Mouse (Mus musculus) embryonic facial prominence, embryonic 15.5 days (tissue): ENCODE measurements around the gene Esyt2. TPM values are rescaled to one million over a fixed set of nuclear protein-coding genes. Genes with fewer than 3 reads are reported as not detected.

ENCODE experiments used
- ATAC-seq: fragments of 200-750 bp; cut with Nextera tagmentation; 2 replicates; pipeline ENCODE4 v1.8.0; 2017; ENCODE audit warnings: low read depth, moderate TSS enrichment; ENCODE audit not compliant: insufficient number of reproducible peaks, low FRiP score, low TSS enrichment
- H3K27ac ChIP-seq: fragments of 300-500 bp; sonication (generic); replicated peaks from 2 replicates; pipeline ENCODE4 v1.5.1; 2015; ENCODE audit warnings: mild to moderate bottlenecking, inconsistent platforms
- H3K27me3 ChIP-seq: fragments of 300-500 bp; sonication (generic); 2 replicates; pipeline ENCODE4 v1.6.1; 2015; ENCODE audit warnings: inconsistent platforms
- H3K36me3 ChIP-seq: fragments of 300-500 bp; sonication (generic); 2 replicates; pipeline ENCODE4 v1.6.1; 2015; ENCODE audit warnings: mild to moderate bottlenecking, inconsistent platforms
- H3K4me1 ChIP-seq: fragments of 300-500 bp; sonication (generic); 2 replicates; pipeline ENCODE4 v1.6.1; 2015; ENCODE audit warnings: inconsistent platforms
- H3K4me2 ChIP-seq: fragments of 300-500 bp; sonication (generic); replicated peaks from 2 replicates; pipeline ENCODE4 v1.6.1; 2015; ENCODE audit warnings: mild to moderate bottlenecking, inconsistent platforms
- H3K4me3 ChIP-seq: fragments of 300-500 bp; sonication (generic); replicated peaks from 2 replicates; pipeline ENCODE4 v1.5.1; 2015; ENCODE audit warnings: mild to moderate bottlenecking, inconsistent platforms
- H3K9ac ChIP-seq: fragments of 300-500 bp; sonication (generic); 2 replicates; pipeline ENCODE4 v1.6.1; 2015; ENCODE audit warnings: inconsistent platforms
- H3K9me3 ChIP-seq: fragments of 300-500 bp; sonication (generic); replicated peaks from 2 replicates; pipeline ENCODE4 v1.6.1; 2016; ENCODE audit warnings: inconsistent platforms
- WGBS: fragments of 180-500 bp; shearing (Covaris S2); methylation state at CpG from one replicate; pipeline ENCODE4 v1.1.7; 2015; 5-methylcytosine and 5-hydroxymethylcytosine counted together
- polyA plus RNA-seq: library from polyadenylated mRNA; unstranded; fragments of >200 nt; fragmentation: Nextera tagmentation; extraction: Ambion mirVana; gene quantifications from 2 replicates; pipeline ENCODE4 v1.2.1, GENCODE M21; 2015

The Esyt2 gene
- polyA plus RNA-seq, 1 experiment from 2014 or later = 20.3 TPM

DNA sequence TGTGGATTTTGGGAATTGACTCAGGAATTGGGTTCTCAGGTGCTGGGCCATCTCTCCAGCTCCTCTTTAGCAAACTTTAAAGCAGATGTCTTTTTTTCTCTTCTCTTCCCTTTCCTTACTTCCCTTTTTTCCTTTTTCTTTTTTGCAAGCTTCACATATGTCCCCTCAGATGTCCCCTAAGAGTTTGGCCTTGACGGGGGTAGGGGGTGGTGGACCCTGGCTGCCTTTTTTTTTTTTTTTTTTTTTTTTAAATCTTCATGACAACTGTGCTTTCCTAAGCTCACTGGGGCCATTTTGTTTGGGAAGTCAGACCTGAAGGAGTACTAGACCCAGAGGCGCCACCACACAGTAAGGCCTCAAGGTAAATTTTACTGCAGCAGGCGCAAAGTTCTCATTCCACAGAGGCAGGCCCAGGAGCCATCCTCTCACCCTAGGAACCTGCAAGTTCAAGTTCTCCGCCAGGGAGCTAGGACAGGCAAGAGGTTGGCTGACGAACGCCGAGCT, 795 bp upstream of the Esyt2 start:
- no peaks in the 10 kb centered on the region for H3K4me1 ChIP-seq
- no peaks in the 10 kb centered on the region for H3K27me3 ChIP-seq
- H3K4me3 ChIP-seq = peak overlapping the region; percentile 97
- WGBS = 2% methylated on average over 7 of the region's 7 CpGs
- peak overlapping the region; percentile 99 for H3K27ac ChIP-seq
- ATAC-seq = no peak; the same call in 1 of the 2 replicates
- peak overlapping the region; percentile 96 for H3K9ac ChIP-seq
- no peaks in the 10 kb centered on the region for H3K36me3 ChIP-seq
- H3K9me3 ChIP-seq = no peaks in the 10 kb centered on the region
- H3K4me2 ChIP-seq = peak overlapping the region; percentile 56

DNA sequence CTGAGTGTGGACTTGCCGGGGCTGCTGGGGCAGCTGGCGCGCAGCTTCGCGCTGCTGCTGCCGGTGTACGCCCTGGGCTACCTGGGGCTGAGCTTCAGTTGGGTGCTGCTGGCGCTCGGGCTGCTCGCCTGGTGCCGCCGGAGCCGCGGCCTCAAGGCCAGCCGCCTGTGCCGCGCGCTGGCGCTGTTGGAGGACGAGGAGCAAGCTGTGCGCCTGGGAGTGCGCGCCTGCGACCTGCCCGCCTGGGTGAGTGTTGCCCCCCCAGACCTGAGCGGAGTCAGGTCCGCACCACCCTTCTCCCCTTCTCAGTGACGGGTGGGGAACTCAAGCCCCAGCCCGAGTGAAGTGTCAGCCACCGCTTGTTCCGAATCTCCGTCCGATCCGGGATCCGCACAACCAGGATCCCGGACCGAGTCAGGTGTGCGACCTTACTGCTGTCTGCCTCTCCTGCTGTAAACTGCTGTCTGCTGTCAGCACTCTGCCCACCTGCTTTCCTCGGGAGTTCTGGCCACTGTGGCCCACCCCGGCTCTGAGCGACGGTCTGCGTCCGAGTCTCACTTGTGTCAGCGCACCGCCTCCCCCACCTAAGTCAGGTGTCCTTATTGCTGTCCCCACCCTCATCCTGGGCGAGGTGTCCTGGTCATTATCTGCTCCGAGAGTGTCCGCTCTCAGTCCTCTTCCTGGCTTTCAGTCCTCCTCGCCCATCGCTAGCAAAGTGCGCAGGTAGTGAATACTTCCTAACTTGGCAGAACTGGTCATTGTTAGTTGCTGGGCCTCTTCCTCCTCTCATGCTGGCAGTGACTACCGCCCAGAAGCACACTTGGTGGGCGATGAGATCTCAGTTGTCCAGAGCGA, 658 bp downstream of the Esyt2 start:
- H3K4me1 ChIP-seq = no peaks in the 10 kb centered on the region
- no peaks in the 10 kb centered on the region for H3K36me3 ChIP-seq
- ATAC-seq = peak; percentile 56
- H3K4me3 ChIP-seq = peak overlapping the region; percentile 97
- no peaks in the 10 kb centered on the region for H3K27me3 ChIP-seq
- peak overlapping the region; percentile 99 for H3K27ac ChIP-seq
- H3K4me2 ChIP-seq = peak overlapping the region; percentile 74
- H3K9me3 ChIP-seq = no peaks in the 10 kb centered on the region
- H3K9ac ChIP-seq = peak overlapping the region; percentile 96
- WGBS = 1% methylated on average over 55 of the region's 55 CpGs

DNA sequence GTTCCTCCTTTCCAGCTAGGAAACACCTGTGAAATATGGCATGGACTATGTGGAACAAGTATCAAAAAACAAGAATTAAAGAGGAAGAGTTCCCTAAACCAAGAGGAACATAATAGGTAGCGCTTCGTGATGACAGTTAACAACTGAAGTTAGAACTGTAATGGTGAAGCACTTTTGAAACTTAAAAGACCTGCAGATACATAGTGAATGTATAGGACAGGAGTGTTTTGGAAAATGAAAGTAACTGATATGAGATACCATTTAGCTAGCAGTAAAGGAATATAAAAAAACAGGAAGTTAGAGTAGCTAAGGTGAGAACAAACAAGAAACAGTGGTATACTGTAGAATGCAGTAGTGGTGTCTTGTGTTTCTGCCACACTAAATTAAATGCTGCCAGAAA, 1.9 kb downstream of the Esyt2 start:
- no peak overlapping the region for H3K9ac ChIP-seq
- H3K27me3 ChIP-seq = no peaks in the 10 kb centered on the region
- no peak for ATAC-seq
- no peak overlapping the region for H3K27ac ChIP-seq
- H3K4me1 ChIP-seq = no peaks in the 10 kb centered on the region
- 85% methylated on average over 2 of the region's 2 CpGs for WGBS
- no peaks in the 10 kb centered on the region for H3K9me3 ChIP-seq
- H3K4me3 ChIP-seq = 0 out of 2 replicates have a peak overlapping the region, but pooled peaks have one; percentile 8
- H3K36me3 ChIP-seq = no peaks in the 10 kb centered on the region
- no peak overlapping the region; the same call in 1 of the 2 replicates for H3K4me2 ChIP-seq

DNA sequence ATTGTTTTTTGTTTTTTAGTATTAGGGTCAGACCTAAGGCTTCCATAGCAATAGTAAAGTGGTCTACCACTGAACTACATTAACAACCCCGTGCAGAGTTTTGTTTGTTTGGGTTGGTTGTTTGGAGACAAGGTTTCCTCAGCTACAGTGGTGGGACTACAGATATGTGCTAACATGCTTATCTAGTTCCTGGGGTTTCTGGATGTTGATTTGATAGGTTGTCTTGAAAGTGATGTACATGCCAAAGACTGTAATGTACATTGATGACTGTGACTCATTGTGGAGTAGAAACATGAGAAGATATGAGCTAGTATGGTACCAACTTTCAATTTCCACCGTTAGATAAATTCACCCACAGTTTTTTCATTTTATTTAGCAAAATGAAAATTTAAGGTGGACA, 2.5 kb downstream of the Esyt2 start:
- H3K4me1 ChIP-seq = no peaks in the 10 kb centered on the region
- no peaks in the 10 kb centered on the region for H3K9me3 ChIP-seq
- no peak overlapping the region for H3K27ac ChIP-seq
- WGBS = 76% methylated on average over 2 of the region's 2 CpGs
- no peaks in the 10 kb centered on the region for H3K36me3 ChIP-seq
- H3K9ac ChIP-seq = no peak overlapping the region
- H3K27me3 ChIP-seq = no peaks in the 10 kb centered on the region
- no peak overlapping the region for H3K4me3 ChIP-seq
- no peak for ATAC-seq
- H3K4me2 ChIP-seq = no peak overlapping the region

DNA sequence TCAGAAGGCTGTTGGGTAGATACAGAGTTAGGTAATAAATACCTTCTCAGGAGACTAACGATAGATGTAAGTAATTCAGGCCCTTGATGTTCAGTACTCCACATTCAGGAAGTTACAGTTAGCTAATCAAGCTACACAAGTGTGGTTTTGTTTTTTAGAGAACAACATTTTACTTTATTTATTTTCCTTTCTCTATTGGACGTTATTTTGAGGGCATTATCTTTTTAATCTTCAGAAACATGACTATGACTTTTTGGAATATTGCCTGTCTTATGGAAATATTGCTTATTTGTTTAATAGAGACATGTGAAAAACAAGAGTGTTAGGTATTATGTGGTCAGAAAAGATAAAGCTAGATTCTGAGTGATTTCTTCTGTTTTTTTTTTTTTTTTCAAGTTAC, 12.2 kb downstream of the Esyt2 start:
- H3K4me1 ChIP-seq = no peaks in the 10 kb centered on the region

DNA sequence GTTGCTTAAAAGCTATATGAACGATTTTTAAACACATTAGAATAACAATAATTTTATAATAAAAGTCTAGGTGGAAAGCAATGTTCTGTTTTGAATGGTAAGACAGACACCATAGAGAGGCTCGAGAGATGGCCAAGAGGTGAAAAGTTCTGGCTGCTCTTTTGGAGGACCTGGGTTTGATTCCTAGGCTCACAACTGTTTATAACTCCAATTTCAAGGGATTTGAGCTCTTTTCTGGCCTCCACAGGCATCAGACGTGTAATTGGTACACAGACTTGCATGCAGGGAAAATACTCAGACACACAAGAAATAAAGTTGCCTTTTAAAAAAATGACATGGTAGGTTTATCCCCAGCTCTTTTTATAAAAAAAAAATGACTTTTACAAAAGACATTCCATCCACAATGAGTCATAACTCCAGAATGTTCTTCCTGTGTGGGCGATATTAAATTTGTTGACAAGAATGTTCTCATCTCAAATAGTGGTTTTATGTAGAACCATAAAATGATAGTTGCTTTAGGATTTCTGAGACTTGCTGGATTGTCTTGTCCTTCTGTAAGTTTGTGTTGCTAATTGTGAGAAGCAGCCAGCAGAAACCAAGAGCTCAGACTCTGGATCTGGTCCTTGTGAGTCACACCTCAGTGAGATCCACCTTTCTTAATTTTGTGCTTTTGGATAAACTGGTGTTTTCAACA, 12.8 kb downstream of the Esyt2 start:
- WGBS = 64% methylated on average over 4 of the region's 4 CpGs
- H3K4me3 ChIP-seq = no peak overlapping the region
- no peak overlapping the region for H3K9ac ChIP-seq
- H3K4me1 ChIP-seq = no peaks in the 10 kb centered on the region
- H3K4me2 ChIP-seq = no peak overlapping the region
- no peaks in the 10 kb centered on the region for H3K36me3 ChIP-seq
- no peak for ATAC-seq
- H3K9me3 ChIP-seq = no peaks in the 10 kb centered on the region
- no peak overlapping the region for H3K27ac ChIP-seq
- H3K27me3 ChIP-seq = no peaks in the 10 kb centered on the region

More for the DNA sequence above, 12.2 kb downstream of the Esyt2 start:
- no peak overlapping the region for H3K9ac ChIP-seq
- H3K27ac ChIP-seq = no peak overlapping the region
- H3K27me3 ChIP-seq = no peaks in the 10 kb centered on the region
- no peak for ATAC-seq
- no peak overlapping the region for H3K4me2 ChIP-seq
- H3K36me3 ChIP-seq = no peaks in the 10 kb centered on the region
- no peak overlapping the region for H3K4me3 ChIP-seq
- 62% methylated on average over 2 of the region's 2 CpGs for WGBS
- H3K9me3 ChIP-seq = no peaks in the 10 kb centered on the region

DNA sequence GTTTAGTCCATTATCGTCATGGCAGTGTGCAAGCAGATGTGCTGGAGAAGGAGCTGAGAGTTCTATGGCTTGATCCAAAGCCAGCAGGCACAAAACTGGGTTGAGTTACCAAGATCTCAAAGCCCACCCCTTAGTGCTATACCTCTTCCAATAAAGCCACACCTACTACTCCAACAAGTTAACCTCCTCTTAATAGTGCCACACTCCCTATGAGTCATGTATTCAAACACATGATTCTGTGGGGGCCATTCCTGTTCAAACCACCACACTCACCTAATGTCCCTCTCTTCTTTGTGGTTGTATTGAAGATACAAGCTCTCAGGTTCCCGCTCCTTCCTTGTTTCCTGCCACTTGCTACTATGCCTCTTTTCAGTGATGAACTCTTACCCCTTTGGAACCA, 18.9 kb downstream of the Esyt2 start:
- no peak overlapping the region for H3K9ac ChIP-seq
- no peak overlapping the region for H3K4me3 ChIP-seq
- no peak overlapping the region for H3K27ac ChIP-seq
- no peaks in the 10 kb centered on the region for H3K9me3 ChIP-seq
- no peaks in the 10 kb centered on the region for H3K27me3 ChIP-seq
- ATAC-seq = no peak
- WGBS = 93% methylated on average over 2 of the region's 2 CpGs
- H3K4me2 ChIP-seq = no peak overlapping the region
- H3K36me3 ChIP-seq = no peaks in the 10 kb centered on the region
- H3K4me1 ChIP-seq = no peaks in the 10 kb centered on the region

DNA sequence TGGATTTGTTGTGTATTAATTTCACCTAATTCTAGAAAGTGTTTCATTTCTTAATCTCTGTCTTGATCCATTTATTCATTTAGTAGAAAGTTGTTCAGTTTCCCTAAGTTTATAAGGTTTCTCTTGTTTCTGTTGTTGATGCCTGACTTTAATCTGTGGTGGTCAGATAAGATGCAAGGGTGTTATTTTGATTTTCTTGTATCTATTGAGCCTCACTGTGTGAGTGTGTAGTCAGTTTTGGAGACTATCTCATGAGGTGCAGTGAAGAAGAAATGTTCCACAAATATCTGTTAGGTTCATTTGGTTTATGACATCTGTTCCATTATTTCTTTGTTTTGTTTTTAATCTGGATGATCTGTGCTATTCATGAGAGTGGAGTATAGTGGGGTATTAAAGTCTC, 21.2 kb downstream of the Esyt2 start:
- Histone ChIP-seq H3K9ac (no peak overlapping the region), H3K9me3 (no peaks in the 10 kb centered on the region), H3K4me1 (no peaks in the 10 kb centered on the region), H3K4me3 (no peak overlapping the region), H3K27me3 (no peaks in the 10 kb centered on the region), H3K27ac (no peak overlapping the region), H3K4me2 (no peak overlapping the region), H3K36me3 (no peaks in the 10 kb centered on the region)
- no peak for ATAC-seq

DNA sequence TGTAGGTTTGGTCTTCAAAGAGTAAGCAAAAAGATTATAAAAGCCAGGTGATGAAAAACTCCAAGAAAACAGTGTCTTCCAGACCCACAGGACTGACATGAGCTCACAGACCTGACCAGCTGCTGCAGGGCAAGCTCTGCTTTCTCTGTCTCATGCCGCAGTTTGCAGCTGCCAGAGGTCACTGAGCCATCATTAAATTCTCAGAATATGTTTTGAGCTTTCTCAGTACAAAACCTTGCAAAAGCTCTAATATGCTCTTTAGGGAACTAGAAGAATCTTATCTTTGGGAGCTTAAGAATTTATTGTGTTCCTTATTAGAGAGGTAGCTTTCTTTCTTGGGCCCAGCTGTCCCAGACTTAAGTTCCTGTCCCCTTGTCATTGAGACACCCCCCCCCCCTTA, 25.0 kb downstream of the Esyt2 start:
- 65% methylated on average over 1 of the region's 1 CpGs for WGBS
- no peak overlapping the region for H3K4me3 ChIP-seq
- H3K27ac ChIP-seq = no peak overlapping the region
- H3K9ac ChIP-seq = no peak overlapping the region
- H3K9me3 ChIP-seq = no peaks in the 10 kb centered on the region
- no peaks in the 10 kb centered on the region for H3K4me1 ChIP-seq
- H3K36me3 ChIP-seq = no peaks in the 10 kb centered on the region
- H3K4me2 ChIP-seq = no peak overlapping the region
- ATAC-seq = no peak
- H3K27me3 ChIP-seq = no peaks in the 10 kb centered on the region

DNA sequence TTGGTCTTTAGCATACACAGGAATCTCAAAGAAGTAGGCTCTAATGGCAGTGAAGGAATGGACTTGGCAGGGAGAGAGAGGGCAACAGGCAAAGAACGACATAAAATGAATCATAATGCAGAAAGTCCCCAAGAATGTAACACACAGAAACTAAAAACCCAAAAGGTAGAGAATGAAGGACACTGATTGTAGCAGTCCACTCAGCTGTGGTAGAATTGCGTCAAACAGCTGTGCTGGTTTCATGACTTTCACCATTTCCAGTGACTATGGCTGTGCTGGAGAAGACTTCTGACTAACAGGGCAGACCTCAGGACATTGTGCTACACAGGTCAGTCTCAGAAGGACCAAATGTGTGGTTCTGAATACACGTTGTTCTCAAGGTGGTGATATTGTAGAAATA, 26.9 kb downstream of the Esyt2 start:
- no peak overlapping the region for H3K4me2 ChIP-seq
- no peak overlapping the region for H3K27ac ChIP-seq
- H3K27me3 ChIP-seq = no peaks in the 10 kb centered on the region
- H3K9me3 ChIP-seq = no peaks in the 10 kb centered on the region
- H3K4me1 ChIP-seq = no peaks in the 10 kb centered on the region
- no peak for ATAC-seq
- no peak overlapping the region for H3K4me3 ChIP-seq
- no peaks in the 10 kb centered on the region for H3K36me3 ChIP-seq
- 78% methylated on average over 3 of the region's 3 CpGs for whole genome bisulfite sequencing
- no peak overlapping the region for H3K9ac ChIP-seq

DNA sequence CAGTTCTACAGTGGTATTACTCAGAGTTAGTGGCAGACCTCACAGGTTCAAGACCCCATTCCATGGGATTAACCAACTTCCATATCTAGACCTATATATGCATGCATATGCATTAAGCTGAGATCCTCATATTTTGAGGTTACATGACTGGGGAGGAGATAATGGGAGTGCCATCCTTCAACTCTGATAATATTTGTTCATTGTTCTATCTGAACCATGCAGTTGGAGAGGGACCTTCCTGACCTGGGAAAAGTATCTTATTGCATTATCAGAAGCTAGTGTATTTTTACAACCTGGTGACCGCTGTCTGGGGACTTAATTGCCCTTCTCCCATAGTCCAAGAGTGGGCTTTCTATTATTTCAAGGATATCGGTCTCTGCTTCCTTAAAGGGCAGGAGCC, 27.6 kb downstream of the Esyt2 start:
- no peak overlapping the region for H3K9ac ChIP-seq
- ATAC-seq = no peak
- WGBS = 87% methylated on average over 2 of the region's 2 CpGs

More for the DNA sequence above, 27.6 kb downstream of the Esyt2 start:
- Histone ChIP-seq H3K27ac (no peak overlapping the region), H3K27me3 (no peaks in the 10 kb centered on the region), H3K4me3 (no peak overlapping the region), H3K36me3 (no peaks in the 10 kb centered on the region), H3K4me2 (no peak overlapping the region), H3K4me1 (no peaks in the 10 kb centered on the region), H3K9me3 (no peaks in the 10 kb centered on the region)
